15 mouse cellular contexts compared by ENCODE assay signal in the genomic region with DNA sequence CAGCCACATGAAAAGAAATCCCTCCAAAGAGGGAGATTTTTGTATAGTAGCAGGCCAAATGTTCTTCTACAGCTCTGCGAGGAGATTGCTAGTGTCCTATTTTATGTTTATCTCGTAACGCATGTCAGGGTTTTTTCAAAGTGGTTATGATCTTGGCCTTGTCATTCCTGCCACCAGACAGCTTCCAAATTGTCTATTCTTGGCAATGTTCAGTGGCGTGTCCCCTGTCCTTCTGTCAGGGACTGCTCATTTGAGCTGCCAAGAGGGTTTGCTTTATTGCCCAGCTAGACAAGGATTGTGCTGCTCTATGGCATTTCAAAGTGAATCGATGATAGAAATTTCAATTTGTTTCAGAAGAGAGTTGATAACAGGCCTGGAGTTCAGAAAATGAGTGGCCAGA.
DNase-seq lines count a peak whose midpoint lies in the region; ATAC-seq and TF ChIP-seq lines count a peak whose summit lies in the region.
"Had no signal": no experiment of that assay in that cellular context is flagged by ENCODE, and none has a peak within 500 bp of the region (broad histone marks: within the 10 kb centered on the region; RNA-seq: fewer than 3 reads in every experiment).

No protein-coding gene starts in this region.

- no peak overlapping the region for H3K9ac ChIP-seq in forebrain, postnatal 0 days
- no peak overlapping the region for H3K9ac ChIP-seq in forebrain, embryonic 16.5 days (replicated peaks; ENCODE audit: low read depth, low read length)
- H3K9ac ChIP-seq: forebrain, embryonic 15.5 days; hindbrain, embryonic 13.5 days; liver, embryonic 13.5 days had no signal

- H3K36me3 ChIP-seq in forebrain, postnatal 0 days (ENCODE audit: insufficient read depth): no peaks in the 10 kb centered on the region
- H3K36me3 ChIP-seq in forebrain, embryonic 16.5 days (ENCODE audit: control insufficient read depth, insufficient read depth): no peaks in the 10 kb centered on the region
- H3K36me3 ChIP-seq: forebrain, embryonic 15.5 days; hindbrain, embryonic 13.5 days; liver, embryonic 13.5 days had no signal

- no peaks in the 10 kb centered on the region for H3K27me3 ChIP-seq in forebrain, postnatal 0 days (ENCODE audit: insufficient read depth, low read length)
- no peaks in the 10 kb centered on the region for H3K27me3 ChIP-seq in forebrain, embryonic 16.5 days (replicated peaks; ENCODE audit: control insufficient read depth, insufficient read depth, low read length)
- H3K27me3 ChIP-seq: forebrain, embryonic 15.5 days; hindbrain, embryonic 13.5 days had no signal

- 69% methylated on average over 5 of the region's 5 CpGs for WGBS in forebrain, postnatal 0 days
- 75% methylated on average over 5 of the region's 5 CpGs for WGBS in forebrain, embryonic 16.5 days

- TF ChIP-seq CTCF in forebrain, postnatal 0 days (IDR thresholded peaks at IDR 0.05; ENCODE audit: low read depth): no peak

- no peaks in the 10 kb centered on the region for H3K9me3 ChIP-seq in forebrain, postnatal 0 days (ENCODE audit: low read length)
- H3K9me3 ChIP-seq in forebrain, embryonic 16.5 days (ENCODE audit: control insufficient read depth, low read length): no peaks in the 10 kb centered on the region
- H3K9me3 ChIP-seq: forebrain, embryonic 15.5 days; hindbrain, embryonic 13.5 days; liver, embryonic 13.5 days had no signal

- H3K4me1 ChIP-seq in forebrain, postnatal 0 days (ENCODE audit: insufficient read depth): no peaks in the 10 kb centered on the region
- H3K4me1 ChIP-seq in forebrain, embryonic 16.5 days (replicated peaks; ENCODE audit: control insufficient read depth, insufficient read depth, low read length): no peaks in the 10 kb centered on the region
- H3K4me1 ChIP-seq: forebrain, embryonic 15.5 days; hindbrain, embryonic 13.5 days had no signal

- ATAC-seq in forebrain, postnatal 0 days: 0 out of 2 replicates have a peak, but pooled peaks have one; percentile 27
- ATAC-seq in forebrain, embryonic 16.5 days: no peak
- ATAC-seq in megakaryocyte, adult 5-6 weeks (ENCODE audit: poor library complexity, severe bottlenecking): no peak
- ATAC-seq: forebrain, embryonic 15.5 days had no signal

- H3K4me2 ChIP-seq in forebrain, postnatal 0 days (ENCODE audit: low read depth): no peak overlapping the region
- H3K4me2 ChIP-seq in forebrain, embryonic 16.5 days (ENCODE audit: low read length): no peak overlapping the region
- H3K4me2 ChIP-seq: forebrain, embryonic 15.5 days; hindbrain, embryonic 13.5 days; liver, embryonic 13.5 days had no signal

- H3K27ac ChIP-seq in forebrain, postnatal 0 days (ENCODE audit: low read depth, low read length): no peak overlapping the region
- H3K27ac ChIP-seq in forebrain, embryonic 16.5 days (ENCODE audit: low read length): no peak overlapping the region
- H3K27ac ChIP-seq: forebrain, embryonic 15.5 days; hindbrain, embryonic 13.5 days; liver, embryonic 13.5 days had no signal

- H3K4me3 ChIP-seq in forebrain, postnatal 0 days (ENCODE audit: low read depth, low read length): no peak overlapping the region
- H3K4me3 ChIP-seq in forebrain, embryonic 16.5 days (replicated peaks; ENCODE audit: low read length): no peak overlapping the region
- H3K4me3 ChIP-seq: forebrain, embryonic 15.5 days; hindbrain, embryonic 13.5 days; liver, embryonic 13.5 days had no signal

- DNase-seq in forebrain, postnatal 0 days: no peak
- DNase-seq in adrenal gland, postnatal 10 days: peak; percentile 50
- DNase-seq in cerebellum, adult 11-12 months: peak; percentile 40
- peak; percentile 43 to 48 for DNase-seq in heart, adult 9 months (ENCODE audit: low spot score in 2 of 2)
- no peak for DNase-seq in urinary bladder, postnatal 14 days (ENCODE audit: low spot score)
- no peak for DNase-seq in retina, postnatal 1 day
- DNase-seq: B cell, adult 2 months; gastrocnemius, postnatal 25 days; kidney, adult 11 months; kidney, postnatal 25 days; liver, embryonic 13.5 days had no signal

Comparison
In these comparisons a context has a peak if more than half of its experiments do, and no peak if none do; other contexts are left out.
1. DNase-seq: peak in adrenal gland, postnatal 10 days (single experiment), cerebellum, adult 11-12 months (single experiment) and heart, adult 9 months (2 of 2); none in forebrain, postnatal 0 days (single experiment), urinary bladder, postnatal 14 days (single experiment) and retina, postnatal 1 day (single experiment).